Mouse (Mus musculus): ENCODE measurements around the gene Ccnl1. TPM values are rescaled to one million over a fixed set of nuclear protein-coding genes. Genes with fewer than 3 reads are reported as not detected.

Ccnl1 gene
- polyA plus RNA-seq, 1 experiment = 117 TPM

GRCm38 (mm10) chr3:65943453-65943852 lies 14.6 kb downstream of the Ccnl1 start:
- H3K36me3 ChIP-seq (ENCODE audit: control insufficient read depth, insufficient read depth, low read length, poor library complexity, severe bottlenecking) = peaks cover 40% of the 10 kb centered on the region

GRCm38 (mm10) chr3:65941052-65941451 lies 17.0 kb downstream of the Ccnl1 start:
- Histone ChIP-seq H3K9me3 (replicated peaks; ENCODE audit: control insufficient read depth, insufficient read depth, low read length, poor library complexity, severe bottlenecking) (no peaks in the 10 kb centered on the region), H3K4me1 (ENCODE audit: control insufficient read depth, insufficient read depth, low read length) (no peaks in the 10 kb centered on the region), H3K9ac (ENCODE audit: low read depth, poor library complexity, severe bottlenecking) (no peak overlapping the region), H3K4me3 (ENCODE audit: low read depth, low read length) (no peak overlapping the region), H3K27ac (ENCODE audit: insufficient read depth, low read length) (no peak overlapping the region), H3K27me3 (ENCODE audit: control insufficient read depth, insufficient read depth, low read length, poor library complexity, severe bottlenecking) (no peaks in the 10 kb centered on the region), H3K36me3 (ENCODE audit: control insufficient read depth, insufficient read depth, low read length, poor library complexity, severe bottlenecking) (peaks cover 18% of the 10 kb centered on the region)
- no peak for TF ChIP-seq CTCF (IDR thresholded peaks at IDR 0.05; ENCODE audit: low read depth, low read length)

More at GRCm38 (mm10) chr3:65943453-65943852, 14.6 kb downstream of the Ccnl1 start:
- H3K27ac ChIP-seq (ENCODE audit: insufficient read depth, low read length) = no peak overlapping the region
- no peaks in the 10 kb centered on the region for H3K4me1 ChIP-seq (ENCODE audit: control insufficient read depth, insufficient read depth, low read length)
- no peaks in the 10 kb centered on the region for H3K27me3 ChIP-seq (ENCODE audit: control insufficient read depth, insufficient read depth, low read length, poor library complexity, severe bottlenecking)
- TF ChIP-seq CTCF (IDR thresholded peaks at IDR 0.05; ENCODE audit: low read depth, low read length) = no peak
- no peak for TF ChIP-seq EP300 (IDR thresholded peaks at IDR 0.05; ENCODE audit: insufficient read depth, low read depth, low read length)
- TF ChIP-seq POLR2A (IDR thresholded peaks at IDR 0.05; ENCODE audit: insufficient read depth, low read length) = no peak
- H3K9ac ChIP-seq (ENCODE audit: low read depth, poor library complexity, severe bottlenecking) = no peak overlapping the region
- H3K9me3 ChIP-seq (replicated peaks; ENCODE audit: control insufficient read depth, insufficient read depth, low read length, poor library complexity, severe bottlenecking) = no peaks in the 10 kb centered on the region
- H3K4me3 ChIP-seq (ENCODE audit: low read depth, low read length) = no peak overlapping the region

GRCm38 (mm10) chr3:65938211-65938610 lies 19.8 kb downstream of the Ccnl1 start:
- Histone ChIP-seq H3K4me3 (ENCODE audit: low read depth, low read length) (no peak overlapping the region), H3K36me3 (ENCODE audit: control insufficient read depth, insufficient read depth, low read length, poor library complexity, severe bottlenecking) (no peaks in the 10 kb centered on the region), H3K9ac (ENCODE audit: low read depth, poor library complexity, severe bottlenecking) (no peak overlapping the region), H3K27ac (ENCODE audit: insufficient read depth, low read length) (no peak overlapping the region), H3K9me3 (replicated peaks; ENCODE audit: control insufficient read depth, insufficient read depth, low read length, poor library complexity, severe bottlenecking) (no peaks in the 10 kb centered on the region), H3K4me1 (ENCODE audit: control insufficient read depth, insufficient read depth, low read length) (no peaks in the 10 kb centered on the region), H3K27me3 (ENCODE audit: control insufficient read depth, insufficient read depth, low read length, poor library complexity, severe bottlenecking) (no peaks in the 10 kb centered on the region)
- no peak for TF ChIP-seq EP300 (IDR thresholded peaks at IDR 0.05; ENCODE audit: insufficient read depth, low read depth, low read length)
- TF ChIP-seq POLR2A (IDR thresholded peaks at IDR 0.05; ENCODE audit: insufficient read depth, low read length) = no peak
- TF ChIP-seq CTCF (IDR thresholded peaks at IDR 0.05; ENCODE audit: low read depth, low read length) = no peak

GRCm38 (mm10) chr3:65936384-65936783 lies 21.7 kb downstream of the Ccnl1 start:
- Histone ChIP-seq H3K4me1 (ENCODE audit: control insufficient read depth, insufficient read depth, low read length) (no peaks in the 10 kb centered on the region), H3K27ac (ENCODE audit: insufficient read depth, low read length) (no peak overlapping the region), H3K9ac (ENCODE audit: low read depth, poor library complexity, severe bottlenecking) (no peak overlapping the region), H3K36me3 (ENCODE audit: control insufficient read depth, insufficient read depth, low read length, poor library complexity, severe bottlenecking) (no peaks in the 10 kb centered on the region), H3K4me3 (ENCODE audit: low read depth, low read length) (no peak overlapping the region), H3K9me3 (replicated peaks; ENCODE audit: control insufficient read depth, insufficient read depth, low read length, poor library complexity, severe bottlenecking) (no peaks in the 10 kb centered on the region), H3K27me3 (ENCODE audit: control insufficient read depth, insufficient read depth, low read length, poor library complexity, severe bottlenecking) (no peaks in the 10 kb centered on the region)
- no peak for TF ChIP-seq POLR2A (IDR thresholded peaks at IDR 0.05; ENCODE audit: insufficient read depth, low read length)
- TF ChIP-seq CTCF (IDR thresholded peaks at IDR 0.05; ENCODE audit: low read depth, low read length) = no peak
- TF ChIP-seq EP300 (IDR thresholded peaks at IDR 0.05; ENCODE audit: insufficient read depth, low read depth, low read length) = no peak

GRCm38 (mm10) chr3:65935153-65935552 lies 22.9 kb downstream of the Ccnl1 start:
- H3K27ac ChIP-seq (ENCODE audit: insufficient read depth, low read length) = no peak overlapping the region
- no peak overlapping the region for H3K9ac ChIP-seq (ENCODE audit: low read depth, poor library complexity, severe bottlenecking)
- no peak overlapping the region for H3K4me3 ChIP-seq (ENCODE audit: low read depth, low read length)
- H3K9me3 ChIP-seq (replicated peaks; ENCODE audit: control insufficient read depth, insufficient read depth, low read length, poor library complexity, severe bottlenecking) = no peaks in the 10 kb centered on the region
- H3K27me3 ChIP-seq (ENCODE audit: control insufficient read depth, insufficient read depth, low read length, poor library complexity, severe bottlenecking) = no peaks in the 10 kb centered on the region
- H3K4me1 ChIP-seq (ENCODE audit: control insufficient read depth, insufficient read depth, low read length) = no peaks in the 10 kb centered on the region
- H3K36me3 ChIP-seq (ENCODE audit: control insufficient read depth, insufficient read depth, low read length, poor library complexity, severe bottlenecking) = no peaks in the 10 kb centered on the region
- TF ChIP-seq EP300 (IDR thresholded peaks at IDR 0.05; ENCODE audit: insufficient read depth, low read depth, low read length) (no peak), CTCF (IDR thresholded peaks at IDR 0.05; ENCODE audit: low read depth, low read length) (no peak), POLR2A (IDR thresholded peaks at IDR 0.05; ENCODE audit: insufficient read depth, low read length) (no peak)

- no peak for TF ChIP-seq POLR2A (IDR thresholded peaks at IDR 0.05; ENCODE audit: insufficient read depth, low read length)
- TF ChIP-seq CTCF (IDR thresholded peaks at IDR 0.05; ENCODE audit: low read depth, low read length) = no peak
- no peak for TF ChIP-seq EP300 (IDR thresholded peaks at IDR 0.05; ENCODE audit: insufficient read depth, low read depth, low read length)
- Histone ChIP-seq H3K36me3 (ENCODE audit: control insufficient read depth, insufficient read depth, low read length, poor library complexity, severe bottlenecking) (no peaks in the 10 kb centered on the region), H3K9me3 (replicated peaks; ENCODE audit: control insufficient read depth, insufficient read depth, low read length, poor library complexity, severe bottlenecking) (no peaks in the 10 kb centered on the region), H3K4me1 (ENCODE audit: control insufficient read depth, insufficient read depth, low read length) (no peaks in the 10 kb centered on the region), H3K4me3 (ENCODE audit: low read depth, low read length) (no peak overlapping the region), H3K27me3 (ENCODE audit: control insufficient read depth, insufficient read depth, low read length, poor library complexity, severe bottlenecking) (no peaks in the 10 kb centered on the region), H3K9ac (ENCODE audit: low read depth, poor library complexity, severe bottlenecking) (no peak overlapping the region), H3K27ac (ENCODE audit: insufficient read depth, low read length) (no peak overlapping the region)
Measured at GRCm38 (mm10) chr3:65933726-65934125, 24.3 kb downstream of the Ccnl1 start.
